In genomic region chr2:13044555-13044954, GRCm38 (mm10) we compare ENCODE assay signal across 15 mouse cellular contexts. TPM values are rescaled to one million over a fixed set of nuclear protein-coding genes. Genes with fewer than 3 reads are reported as not detected.
"Had no signal": no experiment of that assay in that cellular context is flagged by ENCODE, and none has a peak within 500 bp of the region (broad histone marks: within the 10 kb centered on the region; RNA-seq: fewer than 3 reads in every experiment).

No protein-coding gene starts in this region.

- H3K27me3 ChIP-seq: limb, embryonic 13.5 days; midbrain, embryonic 12.5 days had no signal

- H3K4me1 ChIP-seq: limb, embryonic 13.5 days; midbrain, embryonic 12.5 days had no signal

- H3K9ac ChIP-seq: limb, embryonic 13.5 days; midbrain, embryonic 12.5 days had no signal

- H3K9me3 ChIP-seq: limb, embryonic 13.5 days; midbrain, embryonic 12.5 days had no signal

- H3K4me2 ChIP-seq: limb, embryonic 13.5 days; midbrain, embryonic 12.5 days had no signal

- DNase-seq: kidney, adult 18-20 months; kidney, postnatal 10 days; kidney, postnatal 4 days; left cerebral cortex, postnatal 4 days; lung, adult 18-20 months; lung, postnatal 36 days; right cerebral cortex, postnatal 14 days; thymus, adult 18-20 months; thymus, postnatal 14 days had no signal

- H3K4me3 ChIP-seq: layer of hippocampus, adult 2 months; limb, embryonic 13.5 days; midbrain, embryonic 12.5 days had no signal

- H3K27ac ChIP-seq: layer of hippocampus, adult 2 months; limb, embryonic 13.5 days; midbrain, embryonic 12.5 days had no signal

- H3K36me3 ChIP-seq: limb, embryonic 13.5 days; midbrain, embryonic 12.5 days had no signal

- ATAC-seq: hindbrain, embryonic 16.5 days; inflammation-experienced regulatory T-cells, adult 6 months had no signal

RNA-seq across cellular contexts. Expression of gene C1ql3, which starts 32.9 kb away (rescaled TPM):
- total RNA-seq: megakaryocyte progenitor cell, adult 5-6 weeks had no signal
- polyA plus RNA-seq: inflammation-experienced regulatory T-cells, adult 6 months had no signal
